Mouse (Mus musculus): ENCODE results near the gene Tagln3. TPM values are rescaled to one million over a fixed set of nuclear protein-coding genes. Genes with fewer than 3 reads are reported as not detected.

Gene Tagln3
- polyA plus RNA-seq, 1 experiment from 2014 or later = 4.9 TPM

GRCm38 (mm10) chr16:45756855-45757254 is 32.4 kb upstream of the Tagln3 start:
- no peaks in the 10 kb centered on the region for H3K9me3 ChIP-seq
- no peak overlapping the region for H3K4me3 ChIP-seq
- H3K9ac ChIP-seq = no peak overlapping the region
- ATAC-seq (ENCODE audit: borderline replicate concordance, extremely low read depth, low FRiP score, low TSS enrichment) = no peak
- no peak overlapping the region for H3K4me2 ChIP-seq
- no peaks in the 10 kb centered on the region for H3K27me3 ChIP-seq
- H3K27ac ChIP-seq = no peak overlapping the region
- WGBS = 30% methylated on average over 9 of the region's 9 CpGs
- H3K4me1 ChIP-seq = no peaks in the 10 kb centered on the region
- H3K36me3 ChIP-seq = peaks cover 34% of the 10 kb centered on the region

- H3K4me2 ChIP-seq = peak overlapping the region; percentile 67
- peak overlapping the region; percentile 97; the same call in 1 of the 2 replicates for H3K27ac ChIP-seq
- H3K4me1 ChIP-seq = peaks cover 17% of the 10 kb centered on the region
- H3K27me3 ChIP-seq = no peaks in the 10 kb centered on the region
- 0 out of 2 replicates have a peak overlapping the region, but pooled peaks have one; percentile 93 for H3K4me3 ChIP-seq
- H3K9ac ChIP-seq = no peak overlapping the region
- H3K36me3 ChIP-seq = peaks cover 19% of the 10 kb centered on the region
- 61% methylated on average over 4 of the region's 4 CpGs for WGBS
- H3K9me3 ChIP-seq = no peaks in the 10 kb centered on the region
- no peak for ATAC-seq (ENCODE audit: borderline replicate concordance, extremely low read depth, low FRiP score, low TSS enrichment)
Measured at GRCm38 (mm10) chr16:45743591-45744144, 19.3 kb upstream of the Tagln3 start.

GRCm38 (mm10) chr16:45742615-45743476 is 18.4 kb upstream of the Tagln3 start, which contains the start of gene Abhd10:
Gene Abhd10, minus strand, starts transcription at chr16:45742955.
- Histone ChIP-seq H3K27me3 (no peaks in the 10 kb centered on the region), H3K4me3 (peak within 1 kb of the TSS; percentile 93), H3K36me3 (peaks cover 11% of the 10 kb centered on the region), H3K27ac (peak within 1 kb of the TSS; percentile 97), H3K9ac (peak within 1 kb of the TSS; percentile 93), H3K4me1 (peaks cover 17% of the 10 kb centered on the region), H3K4me2 (peak within 1 kb of the TSS; percentile 67), H3K9me3 (no peaks in the 10 kb centered on the region)
- peak; percentile 99 for ATAC-seq (ENCODE audit: borderline replicate concordance, extremely low read depth, low FRiP score, low TSS enrichment)
- under 1% methylated on average over 46 of the region's 51 CpGs for WGBS

- Histone ChIP-seq H3K27me3 (no peaks in the 10 kb centered on the region), H3K9me3 (no peaks in the 10 kb centered on the region), H3K4me2 (no peak overlapping the region), H3K4me3 (no peak overlapping the region), H3K27ac (no peak overlapping the region), H3K9ac (no peak overlapping the region), H3K36me3 (peaks cover 31% of the 10 kb centered on the region; the same call in 1 of the 2 replicates), H3K4me1 (peaks cover 9% of the 10 kb centered on the region)
- WGBS = 79% methylated on average over 8 of the region's 8 CpGs
- ATAC-seq (ENCODE audit: borderline replicate concordance, extremely low read depth, low FRiP score, low TSS enrichment) = no peak
Measured at GRCm38 (mm10) chr16:45737880-45738279, 13.5 kb upstream of the Tagln3 start.

- Histone ChIP-seq H3K4me1 (peaks cover 9% of the 10 kb centered on the region), H3K27me3 (no peaks in the 10 kb centered on the region), H3K36me3 (peaks cover 34% of the 10 kb centered on the region), H3K9ac (no peak overlapping the region), H3K27ac (no peak overlapping the region), H3K4me2 (no peak overlapping the region), H3K4me3 (no peak overlapping the region), H3K9me3 (no peaks in the 10 kb centered on the region)
- WGBS = 89% methylated on average over 3 of the region's 3 CpGs
- no peak for ATAC-seq (ENCODE audit: borderline replicate concordance, extremely low read depth, low FRiP score, low TSS enrichment)
Measured at GRCm38 (mm10) chr16:45736724-45737123, 12.3 kb upstream of the Tagln3 start.

GRCm38 (mm10) chr16:45729163-45729562 is 4.8 kb upstream of the Tagln3 start:
- Histone ChIP-seq H3K9ac (no peak overlapping the region), H3K4me1 (peaks cover 6% of the 10 kb centered on the region), H3K4me2 (no peak overlapping the region), H3K27ac (no peak overlapping the region), H3K27me3 (peaks cover 6% of the 10 kb centered on the region; the same call in 1 of the 2 replicates), H3K4me3 (no peak overlapping the region), H3K9me3 (no peaks in the 10 kb centered on the region), H3K36me3 (peaks cover 31% of the 10 kb centered on the region)
- 75% methylated on average over 5 of the region's 5 CpGs for WGBS
- ATAC-seq (ENCODE audit: borderline replicate concordance, extremely low read depth, low FRiP score, low TSS enrichment) = no peak

GRCm38 (mm10) chr16:45724742-45725102 is 314 bp upstream of the Tagln3 start:
- Histone ChIP-seq H3K9ac (peak overlapping the region; percentile 40), H3K4me1 (peaks cover 11% of the 10 kb centered on the region), H3K4me2 (peak overlapping the region; percentile 92), H3K4me3 (peak overlapping the region; percentile 47), H3K36me3 (peaks cover 7% of the 10 kb centered on the region; the same call in 1 of the 2 replicates), H3K9me3 (no peaks in the 10 kb centered on the region), H3K27ac (no peak overlapping the region), H3K27me3 (peaks cover 6% of the 10 kb centered on the region; the same call in 1 of the 2 replicates)
- ATAC-seq (ENCODE audit: borderline replicate concordance, extremely low read depth, low FRiP score, low TSS enrichment) = 0 out of 2 replicates have a peak, but pooled peaks have one; percentile 34
- 2% methylated on average over 10 of the region's 10 CpGs for WGBS

- ATAC-seq (ENCODE audit: borderline replicate concordance, extremely low read depth, low FRiP score, low TSS enrichment) = no peak
- Histone ChIP-seq H3K4me2 (peak overlapping the region; percentile 92), H3K27me3 (peaks cover 6% of the 10 kb centered on the region; the same call in 1 of the 2 replicates), H3K9me3 (no peaks in the 10 kb centered on the region), H3K4me1 (peaks cover 11% of the 10 kb centered on the region), H3K9ac (peak overlapping the region; percentile 40; the same call in 1 of the 2 replicates), H3K27ac (no peak overlapping the region), H3K36me3 (no peaks in the 10 kb centered on the region), H3K4me3 (peak overlapping the region; percentile 47)
- 56% methylated on average over 6 of the region's 6 CpGs for WGBS
Measured at GRCm38 (mm10) chr16:45723172-45723901, 1.1 kb downstream of the Tagln3 start.

- Histone ChIP-seq H3K36me3 (no peaks in the 10 kb centered on the region), H3K4me2 (no peak overlapping the region), H3K9me3 (no peaks in the 10 kb centered on the region), H3K27ac (no peak overlapping the region), H3K4me1 (peaks cover 11% of the 10 kb centered on the region), H3K9ac (no peak overlapping the region), H3K27me3 (peaks cover 6% of the 10 kb centered on the region; the same call in 1 of the 2 replicates), H3K4me3 (no peak overlapping the region)
- WGBS = 56% methylated on average over 3 of the region's 3 CpGs
- no peak for ATAC-seq (ENCODE audit: borderline replicate concordance, extremely low read depth, low FRiP score, low TSS enrichment)
Measured at GRCm38 (mm10) chr16:45722460-45722951, 1.9 kb downstream of the Tagln3 start.

GRCm38 (mm10) chr16:45720022-45720630 is 4.3 kb downstream of the Tagln3 start:
- Histone ChIP-seq H3K4me2 (no peak overlapping the region), H3K36me3 (no peaks in the 10 kb centered on the region), H3K9ac (no peak overlapping the region), H3K27ac (no peak overlapping the region), H3K4me3 (no peak overlapping the region), H3K4me1 (peaks cover 11% of the 10 kb centered on the region), H3K27me3 (peaks cover 6% of the 10 kb centered on the region; the same call in 1 of the 2 replicates), H3K9me3 (0 out of 2 replicates have a peak, but pooled peaks cover 5% of the 10 kb centered on the region)
- 82% methylated on average over 10 of the region's 10 CpGs for WGBS
- no peak for ATAC-seq (ENCODE audit: borderline replicate concordance, extremely low read depth, low FRiP score, low TSS enrichment)

- Histone ChIP-seq H3K9ac (no peak overlapping the region), H3K4me1 (no peaks in the 10 kb centered on the region), H3K36me3 (no peaks in the 10 kb centered on the region), H3K4me3 (no peak overlapping the region), H3K9me3 (0 out of 2 replicates have a peak, but pooled peaks cover 5% of the 10 kb centered on the region), H3K4me2 (no peak overlapping the region), H3K27me3 (no peaks in the 10 kb centered on the region), H3K27ac (no peak overlapping the region)
- no peak for ATAC-seq (ENCODE audit: borderline replicate concordance, extremely low read depth, low FRiP score, low TSS enrichment)
- WGBS = 80% methylated on average over 4 of the region's 4 CpGs
Measured at GRCm38 (mm10) chr16:45718296-45718695, 6.1 kb downstream of the Tagln3 start.
